Mouse (Mus musculus): Measurements from ENCODE around the gene Mertk.
A peak's percentile ranks its signal among the peaks of the same experiment; 100 is the strongest.
"Not testable (repeated sequence)": the region's sequence is repeated elsewhere in the genome, so short reads cannot be mapped to it uniquely, and the experiment has no call there.

Mertk gene

DNA sequence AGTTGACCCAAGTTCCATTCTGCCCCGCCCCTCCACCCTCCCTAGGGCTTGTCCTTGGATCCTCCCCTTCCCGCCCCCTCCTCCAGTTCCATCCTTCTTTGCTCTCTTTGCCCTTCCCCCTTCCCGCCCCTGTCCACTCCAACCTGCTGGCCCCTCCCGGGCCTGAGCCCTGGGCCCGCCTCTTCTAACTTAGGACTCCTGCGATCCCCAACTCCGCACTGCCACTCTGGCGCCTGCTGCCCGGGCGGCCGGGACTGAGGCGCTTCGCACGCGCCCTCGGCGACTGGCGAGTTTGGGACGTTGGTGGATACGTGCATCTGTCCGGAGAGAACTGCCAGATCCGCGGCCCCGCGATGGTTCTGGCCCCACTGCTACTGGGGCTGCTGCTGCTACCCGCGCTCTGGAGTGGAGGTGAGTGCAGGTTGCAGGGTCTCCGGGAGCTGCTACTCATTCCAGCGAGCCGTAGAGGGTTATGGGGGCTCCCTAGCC lies at the start of gene Mertk:
Gene Mertk (plus strand): TSS at position 264 of the 489 bp plus-strand sequence.
- DNase-seq (ENCODE audit: low read depth, low spot score): peak; percentile 92

- DNase-seq (ENCODE audit: low read depth, low spot score): no peak
These were observed 18.1 kb upstream of the Mertk start for GRCm38 (mm10) chr2:128680661-128681060.

DNA sequence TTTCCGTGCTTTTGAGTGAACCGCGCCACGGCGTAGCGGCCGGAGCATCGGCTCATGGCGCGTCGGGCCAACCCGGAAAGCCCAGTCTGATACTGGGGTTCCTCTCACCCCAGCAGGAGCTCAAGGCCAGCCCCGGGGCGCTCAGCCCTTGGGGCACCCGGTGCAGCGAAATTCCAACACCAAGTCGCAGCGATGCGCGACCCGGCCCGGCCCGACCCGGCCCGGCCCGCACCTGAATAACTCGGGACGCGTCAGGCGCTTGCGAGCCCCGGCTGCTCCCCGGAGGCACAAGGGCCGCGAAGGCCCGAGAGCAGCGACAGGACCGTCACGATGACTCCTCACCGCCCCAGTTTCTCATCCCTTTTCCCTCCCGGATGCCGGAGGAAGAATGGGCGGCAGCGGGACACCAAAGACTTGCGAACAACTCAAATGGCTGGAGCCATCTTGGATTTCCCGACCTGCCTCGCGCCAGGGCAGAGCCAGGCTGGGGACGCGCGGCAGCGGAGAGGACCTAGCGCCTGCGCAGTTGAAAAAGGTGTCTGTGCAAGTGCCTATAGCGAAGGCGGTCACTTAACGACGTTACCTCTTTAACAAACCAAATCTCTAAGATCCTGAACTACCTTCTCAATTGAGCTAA lies 11.7 kb upstream of the Mertk start, which contains the start of gene Anapc1:
Gene Anapc1 (minus strand): TSS at position 471 of the 637 bp plus-strand sequence.
- DNase-seq (ENCODE audit: low read depth, low spot score): peak; percentile 93

GRCm38 (mm10) chr2:128687558-128688120 lies 11.1 kb upstream of the Mertk start:
- no peak for DNase-seq (ENCODE audit: low read depth, low spot score)

- no peak for DNase-seq (ENCODE audit: low read depth, low spot score)
These were observed 6.4 kb upstream of the Mertk start for GRCm38 (mm10) chr2:128692336-128692735.

DNA sequence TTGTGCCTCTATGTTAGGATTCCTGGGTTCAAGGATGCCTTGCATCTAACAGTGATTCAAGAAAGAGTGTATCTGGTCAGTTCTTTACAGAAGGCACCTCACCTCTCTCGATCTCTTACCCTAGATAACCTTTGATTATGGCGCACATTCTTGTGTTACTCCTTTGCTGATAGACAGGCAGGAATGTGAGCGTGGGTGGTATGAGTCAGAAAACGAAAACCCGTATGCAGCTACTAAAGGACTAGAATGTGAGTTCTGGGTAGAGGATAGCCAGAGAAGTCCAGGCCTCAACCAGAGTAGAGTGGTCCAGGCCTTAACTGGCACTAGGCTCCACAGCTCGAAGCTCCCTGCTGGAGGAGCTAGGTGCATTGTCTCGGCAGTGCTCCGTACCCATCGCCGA lies 6.0 kb upstream of the Mertk start:
- no peak for DNase-seq (ENCODE audit: low read depth, low spot score)

DNA sequence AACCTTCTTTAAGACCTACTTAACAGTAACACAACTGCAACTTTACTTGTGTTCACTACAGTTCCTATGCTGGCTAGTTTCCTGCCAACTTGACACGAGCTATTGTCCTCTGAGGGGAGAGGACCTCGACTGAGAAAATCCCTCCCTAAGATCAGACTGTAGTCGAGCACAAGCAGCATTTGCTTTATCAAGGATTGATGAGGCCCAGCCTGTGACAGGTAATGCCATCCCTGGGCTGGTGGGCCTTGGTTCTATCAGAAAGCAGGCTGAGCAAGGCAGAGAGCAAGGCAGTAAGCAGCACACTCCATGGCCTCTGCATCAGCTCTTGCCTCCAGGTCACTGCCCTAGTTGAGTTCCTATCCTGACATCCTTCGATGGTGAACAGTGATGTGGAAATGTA lies 5.5 kb upstream of the Mertk start:
- no peak for DNase-seq (ENCODE audit: low read depth, low spot score)

- not testable (repeated sequence) for DNase-seq (ENCODE audit: low read depth, low spot score)
These were observed 4.9 kb upstream of the Mertk start for GRCm38 (mm10) chr2:128693828-128694227.

DNA sequence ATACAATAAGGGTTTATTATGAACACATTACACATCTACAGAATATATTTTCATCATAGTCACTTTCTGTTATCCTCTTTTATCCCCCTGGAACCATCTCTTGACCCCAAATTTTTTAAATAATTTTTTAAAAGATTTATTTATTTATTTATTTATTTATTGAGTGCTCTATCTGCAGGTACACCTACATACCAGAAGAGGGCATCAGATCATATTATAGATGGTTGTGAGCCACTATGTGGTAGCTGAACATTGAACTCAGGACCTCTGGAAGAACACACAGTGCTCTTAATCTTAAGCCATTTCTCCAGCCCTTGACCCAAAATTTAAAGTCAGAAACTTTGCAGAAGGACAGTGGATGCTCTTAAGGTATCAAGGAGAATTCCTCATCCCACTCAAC lies 4.2 kb upstream of the Mertk start:
- no peak for DNase-seq (ENCODE audit: low read depth, low spot score)

DNA sequence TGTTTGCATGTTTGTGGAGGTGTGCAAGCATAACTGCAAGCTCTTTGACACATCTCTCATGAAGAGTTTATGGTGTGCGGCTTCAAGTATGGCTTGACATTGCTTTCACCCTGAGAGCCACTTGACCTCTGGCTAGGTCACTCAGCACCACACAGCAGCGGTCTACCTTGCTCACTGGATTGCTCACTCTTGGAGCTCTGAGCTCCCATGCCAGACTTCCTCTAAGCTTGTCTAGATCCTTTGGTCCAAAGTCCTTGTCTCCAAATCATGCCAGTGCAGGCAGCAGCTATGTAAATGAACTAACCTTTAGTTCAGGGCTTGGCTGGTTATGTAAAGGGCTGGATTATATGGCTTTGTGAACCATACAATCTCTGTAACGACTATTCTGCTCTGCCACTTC lies 2.3 kb upstream of the Mertk start:
- DNase-seq (ENCODE audit: low read depth, low spot score): no peak

- no peak for DNase-seq (ENCODE audit: low read depth, low spot score)
These were observed 1.7 kb upstream of the Mertk start for GRCm38 (mm10) chr2:128697047-128697446.

- DNase-seq (ENCODE audit: low read depth, low spot score): no peak
These were observed 1.2 kb upstream of the Mertk start for GRCm38 (mm10) chr2:128697566-128697965.

DNA sequence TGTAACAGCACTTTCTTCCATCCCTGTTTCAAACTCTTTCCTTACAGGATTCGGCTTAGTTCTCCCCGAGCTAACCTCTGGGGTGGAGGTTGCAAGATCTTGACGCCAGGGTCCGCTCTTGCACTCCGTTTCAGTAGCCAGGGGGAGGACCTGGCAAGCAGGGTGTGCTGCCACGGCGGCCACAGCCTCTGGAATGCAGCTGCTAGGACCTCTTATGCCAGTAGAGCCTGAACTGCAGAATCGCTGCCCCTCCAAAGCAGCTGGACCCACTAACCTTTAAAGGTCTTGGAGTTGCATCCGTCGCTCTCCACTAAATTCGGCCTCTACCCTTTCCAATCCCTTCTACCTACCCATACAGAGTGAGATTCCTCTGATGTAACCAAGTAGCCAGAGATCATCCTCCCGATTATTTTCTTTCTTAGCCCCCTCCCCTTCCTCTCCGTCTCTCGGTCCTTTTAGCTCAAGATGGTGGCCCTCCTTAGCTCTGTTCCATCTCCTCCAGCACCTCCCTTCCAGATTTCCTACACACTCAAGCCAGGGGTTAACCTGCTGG lies 540 bp upstream of the Mertk start:
- DNase-seq (ENCODE audit: low read depth, low spot score): peak; percentile 90

DNA sequence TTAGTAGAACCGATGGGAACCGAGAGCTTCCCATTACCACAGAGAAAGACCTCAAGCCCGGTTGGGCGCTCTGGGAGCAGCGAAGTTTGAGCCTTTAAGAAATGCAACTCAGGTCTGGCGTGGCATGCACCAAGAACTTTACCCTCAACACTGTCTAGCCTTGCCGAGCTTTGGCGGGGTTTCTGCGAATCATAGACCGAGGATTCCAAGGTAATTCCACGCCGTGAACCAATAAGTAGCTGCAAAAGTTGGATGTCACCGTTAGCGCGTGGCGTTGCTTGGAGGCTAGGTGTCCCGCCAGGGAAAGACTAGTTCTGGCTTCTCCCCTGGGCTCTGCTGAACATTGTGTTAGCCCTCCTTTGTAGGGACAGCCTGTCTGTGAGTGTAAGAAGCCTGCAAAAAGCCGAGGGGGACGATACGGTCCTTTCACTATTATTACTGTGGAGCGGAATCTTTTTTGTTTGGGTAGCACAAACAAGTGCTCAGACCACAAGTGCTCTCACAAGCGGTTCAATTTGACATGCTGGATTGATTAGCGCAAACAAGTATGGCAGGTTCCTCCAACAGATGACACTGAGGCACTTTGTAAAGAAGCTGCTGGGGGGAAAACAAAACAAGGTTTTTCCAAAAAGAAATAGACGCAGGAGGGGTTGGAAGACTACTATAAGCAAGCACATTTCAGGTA lies 587 bp downstream of the Mertk start:
- DNase-seq (ENCODE audit: low read depth, low spot score): peak; percentile 66

- no peak for DNase-seq (ENCODE audit: low read depth, low spot score)
These were observed 5.7 kb downstream of the Mertk start for GRCm38 (mm10) chr2:128704474-128704873.

- peak; percentile 76 for DNase-seq (ENCODE audit: low read depth, low spot score)
These were observed 10.5 kb downstream of the Mertk start for GRCm38 (mm10) chr2:128709264-128709663.

- no peak for DNase-seq (ENCODE audit: low read depth, low spot score)
These were observed 11.9 kb downstream of the Mertk start for GRCm38 (mm10) chr2:128710609-128711008.

DNA sequence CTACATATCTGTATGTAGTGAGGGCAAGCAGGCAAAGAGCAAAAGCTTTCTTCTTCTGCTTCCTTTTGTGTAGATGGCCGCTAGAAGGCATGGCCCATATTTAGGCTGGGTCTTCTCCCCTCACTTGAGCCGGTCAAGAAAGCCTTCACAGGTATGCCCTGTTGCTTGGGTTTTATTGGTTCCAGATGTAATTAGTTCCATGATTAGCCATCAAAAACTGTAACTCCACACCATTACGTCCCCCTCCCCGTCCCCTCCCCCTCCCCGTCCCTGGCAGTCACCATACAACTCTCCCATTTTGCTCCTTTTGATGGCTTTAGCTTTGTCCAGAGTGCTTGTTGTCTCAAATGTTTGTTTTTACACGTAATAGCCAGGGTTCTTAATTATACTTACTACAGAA lies 14.2 kb downstream of the Mertk start:
- DNase-seq (ENCODE audit: low read depth, low spot score): peak; percentile 76

DNA sequence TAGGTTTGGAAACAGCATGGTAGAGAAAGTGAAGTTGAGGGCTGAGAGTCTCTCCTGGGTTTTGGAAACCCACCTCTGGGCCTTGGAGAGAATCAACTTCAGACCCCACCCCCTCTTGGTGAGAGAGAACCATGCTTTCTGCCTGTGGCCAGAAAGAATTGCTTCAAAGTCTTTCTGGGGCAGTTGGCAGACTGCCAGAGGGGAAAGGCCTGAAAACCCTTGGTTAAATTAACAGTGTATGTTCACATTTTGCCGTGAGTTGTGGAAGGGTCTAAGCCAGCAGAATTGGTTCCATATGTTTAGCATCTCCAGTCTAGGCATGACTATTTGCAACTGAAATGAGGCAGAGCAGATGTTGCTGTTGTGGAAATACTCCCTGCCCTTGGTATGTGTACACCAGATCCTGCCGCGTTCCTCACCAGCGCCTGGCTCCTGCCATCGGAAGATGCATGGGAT lies 14.8 kb downstream of the Mertk start:
- DNase-seq (ENCODE audit: low read depth, low spot score): peak; percentile 99

GRCm38 (mm10) chr2:128714724-128715241 lies 16.0 kb downstream of the Mertk start:
- peak; percentile 64 for DNase-seq (ENCODE audit: low read depth, low spot score)

GRCm38 (mm10) chr2:128715979-128716378 lies 17.2 kb downstream of the Mertk start:
- DNase-seq (ENCODE audit: low read depth, low spot score): no peak

- no peak for DNase-seq (ENCODE audit: low read depth, low spot score)
These were observed 20.6 kb downstream of the Mertk start for GRCm38 (mm10) chr2:128719380-128719779.
